Mouse (Mus musculus) liver, embryonic 16.5 days (tissue): ENCODE data around the gene Gm11567. TPM values are rescaled to one million over a fixed set of nuclear protein-coding genes. Genes with fewer than 3 reads are reported as not detected.
"Not testable (repeated sequence)": the region's sequence is repeated elsewhere in the genome, so short reads cannot be mapped to it uniquely, and the experiment has no call there.

Experiments
- ATAC-seq: fragments of 200-750 bp; cut with Nextera tagmentation; 2 replicates; pipeline ENCODE4 v1.8.0; 2017; ENCODE audit warnings: low read depth, mild to moderate bottlenecking, moderate number of reproducible peaks, moderate library complexity
- H3K27ac ChIP-seq: fragments of 300-500 bp; sonication (generic); 2 replicates; pipeline ENCODE4 v1.5.1; 2014; ENCODE audit warnings: mild to moderate bottlenecking, low read length
- H3K27me3 ChIP-seq: fragments of 300-500 bp; sonication (generic); 2 replicates; pipeline ENCODE4 v1.6.1; 2014; ENCODE audit warnings: low read depth, low read length, mixed read lengths; ENCODE audit not compliant: control insufficient read depth, insufficient read depth
- H3K36me3 ChIP-seq: fragments of 300-500 bp; sonication (generic); 2 replicates; pipeline ENCODE4 v1.6.1; 2014; ENCODE audit warnings: mild to moderate bottlenecking; ENCODE audit not compliant: control insufficient read depth, insufficient read depth
- H3K4me1 ChIP-seq: fragments of 300-500 bp; sonication (generic); 2 replicates; pipeline ENCODE4 v1.6.1; 2014; ENCODE audit warnings: low read depth, low read length, mixed read lengths; ENCODE audit not compliant: control insufficient read depth
- H3K4me2 ChIP-seq: fragments of 300-500 bp; sonication (generic); 2 replicates; pipeline ENCODE4 v1.6.1; 2014; ENCODE audit warnings: low read depth, low read length, mixed read lengths
- H3K4me3 ChIP-seq: fragments of 300-500 bp; sonication (generic); 2 replicates; pipeline ENCODE4 v1.5.1; 2014; ENCODE audit warnings: low read depth, mild to moderate bottlenecking, low read length
- H3K9ac ChIP-seq: fragments of 300-500 bp; sonication (generic); 2 replicates; pipeline ENCODE4 v1.6.1; 2014; ENCODE audit warnings: low read depth, low read length
- H3K9me3 ChIP-seq: fragments of 300-500 bp; sonication (generic); replicated peaks from 2 replicates; pipeline ENCODE4 v1.6.1; 2016; ENCODE audit warnings: low read length; ENCODE audit not compliant: control insufficient read depth
- WGBS: fragments of 180-500 bp; shearing (Covaris S2); extraction: QIAGEN DNeasy Blood & Tissue Kit; methylation state at CpG from one replicate; pipeline ENCODE4 v1.1.7; 2014; ENCODE audit not compliant: insufficient replicate concordance; 5-methylcytosine and 5-hydroxymethylcytosine counted together
- polyA plus RNA-seq: library from polyadenylated mRNA; unstranded; fragments of >200 nt; fragmentation: Nextera tagmentation; extraction: Ambion mirVana; gene quantifications from 2 replicates; pipeline ENCODE4 v1.2.1, GENCODE M21; 2015

Gene Gm11567
- not detected in 2 replicates for polyA plus RNA-seq

GRCm38 (mm10) chr11:99878887-99879286, at the start of gene Gm11567:
Gene Gm11567 (plus strand): TSS chr11:99879187.
- not testable (repeated sequence) for ATAC-seq, H3K4me2 ChIP-seq, H3K27me3 ChIP-seq, H3K9ac ChIP-seq, H3K36me3 ChIP-seq, H3K4me3 ChIP-seq, H3K4me1 ChIP-seq, H3K27ac ChIP-seq, H3K9me3 ChIP-seq
- WGBS, result 19% methylated on average over 1 of the region's 1 CpGs

DNA sequence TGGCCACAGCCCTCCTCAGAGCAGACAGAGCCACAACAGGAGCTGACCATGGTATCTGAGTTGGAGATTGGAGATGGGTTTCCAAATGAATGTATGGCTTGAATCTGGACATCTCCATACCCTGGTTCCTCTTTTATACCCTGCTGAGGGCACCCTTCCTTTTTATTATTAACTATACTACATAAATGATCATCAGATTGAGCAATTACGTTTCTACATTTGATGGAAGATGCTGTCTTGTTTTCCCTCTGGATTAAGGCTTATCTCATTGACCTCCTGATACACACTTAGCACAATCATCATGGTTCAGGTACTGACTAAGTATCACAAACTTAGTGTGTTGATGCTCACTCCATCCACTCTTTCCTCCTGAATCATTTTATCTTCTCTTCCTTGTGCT, 41.0 kb upstream of the Gm11567 start, which contains the start of gene 2300003K06Rik:
Gene 2300003K06Rik (minus strand): TSS at position 101 of the 400 bp plus-strand sequence.
- WGBS, result 45% methylated on average over 1 of the region's 1 CpGs
- Histone ChIP-seq H3K27ac (no peak within 1 kb of the TSS), H3K4me3 (no peak within 1 kb of the TSS), H3K36me3 (no peaks in the 10 kb centered on the region), H3K4me2 (no peak within 1 kb of the TSS), H3K4me1 (no peaks in the 10 kb centered on the region), H3K9me3 (no peaks in the 10 kb centered on the region), H3K9ac (no peak within 1 kb of the TSS), H3K27me3 (no peaks in the 10 kb centered on the region)
- ATAC-seq, result no peak

DNA sequence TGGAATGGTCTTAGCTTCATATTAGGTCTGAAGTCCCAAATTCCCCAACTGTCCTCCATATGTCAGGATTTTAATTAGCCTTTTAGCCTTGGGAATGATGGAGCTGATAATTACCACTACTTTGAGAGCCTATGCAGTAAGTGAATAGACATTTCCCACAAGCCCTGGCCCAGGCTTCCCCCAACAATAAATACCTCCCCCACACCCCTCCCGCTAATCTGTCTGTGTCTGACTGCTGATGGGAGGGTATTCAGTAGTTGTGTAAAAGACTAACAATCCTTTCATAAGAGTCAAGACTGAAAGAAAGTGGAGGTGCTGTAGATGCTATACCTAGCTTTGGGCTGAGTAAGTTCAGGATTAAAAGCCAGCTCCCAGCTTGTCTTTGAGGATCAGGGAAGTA, 36.8 kb upstream of the Gm11567 start:
- H3K27me3 ChIP-seq, result no peaks in the 10 kb centered on the region
- H3K36me3 ChIP-seq, result no peaks in the 10 kb centered on the region

GRCm38 (mm10) chr11:99846746-99847145, 32.2 kb upstream of the Gm11567 start:
- no peak for ATAC-seq
- 62% methylated on average over 2 of the region's 2 CpGs for WGBS
- Histone ChIP-seq H3K27me3 (no peaks in the 10 kb centered on the region), H3K9me3 (no peaks in the 10 kb centered on the region), H3K4me1 (no peaks in the 10 kb centered on the region), H3K27ac (no peak overlapping the region), H3K4me2 (no peak overlapping the region), H3K9ac (no peak overlapping the region), H3K36me3 (no peaks in the 10 kb centered on the region), H3K4me3 (no peak overlapping the region)

More for the DNA sequence above, 36.8 kb upstream of the Gm11567 start:
- H3K4me1 ChIP-seq, result no peaks in the 10 kb centered on the region
- no peak overlapping the region for H3K27ac ChIP-seq
- no peak for ATAC-seq
- no peak overlapping the region for H3K9ac ChIP-seq
- H3K4me3 ChIP-seq, result no peak overlapping the region
- 58% methylated on average over 1 of the region's 1 CpGs for WGBS
- H3K9me3 ChIP-seq, result no peaks in the 10 kb centered on the region
- H3K4me2 ChIP-seq, result no peak overlapping the region

- H3K4me3 ChIP-seq, result no peak within 1 kb of the TSS
- H3K27me3 ChIP-seq, result no peaks in the 10 kb centered on the region
- no peaks in the 10 kb centered on the region for H3K9me3 ChIP-seq
- H3K4me2 ChIP-seq, result no peak within 1 kb of the TSS
- no peaks in the 10 kb centered on the region for H3K36me3 ChIP-seq
- no peak within 1 kb of the TSS for H3K9ac ChIP-seq
- no peak for ATAC-seq
- no peaks in the 10 kb centered on the region for H3K4me1 ChIP-seq
- H3K27ac ChIP-seq, result no peak within 1 kb of the TSS
These were observed 27.5 kb upstream of the Gm11567 start, which contains the start of gene Krtap4-16 for GRCm38 (mm10) chr11:99851508-99851907. Gene Krtap4-16 (minus strand): TSS chr11:99851608.

DNA sequence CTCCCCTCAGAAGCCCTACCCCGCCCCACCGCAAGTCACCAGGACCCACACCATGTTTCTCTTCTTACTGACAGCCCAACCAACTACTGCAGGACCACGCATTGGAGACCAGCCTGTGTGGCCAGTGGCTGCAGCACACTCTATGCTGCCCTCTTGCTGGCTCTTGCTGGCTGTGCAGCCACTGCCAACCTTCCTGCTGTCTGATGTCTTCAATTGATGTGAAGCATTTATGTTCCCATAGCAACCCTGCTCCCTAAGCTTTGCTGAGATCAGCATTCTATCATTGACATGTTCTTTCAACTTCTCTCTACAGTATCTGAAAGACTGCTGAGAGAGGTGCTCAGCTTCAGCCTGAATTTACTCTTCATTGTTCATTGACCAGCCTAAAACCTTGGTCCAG, 24.9 kb upstream of the Gm11567 start:
- Histone ChIP-seq H3K9me3 (no peaks in the 10 kb centered on the region), H3K9ac (no peak overlapping the region), H3K4me3 (no peak overlapping the region), H3K36me3 (no peaks in the 10 kb centered on the region), H3K27ac (no peak overlapping the region), H3K27me3 (no peaks in the 10 kb centered on the region), H3K4me1 (no peaks in the 10 kb centered on the region), H3K4me2 (no peak overlapping the region)
- WGBS, result 52% methylated on average over 3 of the region's 3 CpGs
- ATAC-seq, result no peak

- no peak within 1 kb of the TSS for H3K9ac ChIP-seq
- H3K4me3 ChIP-seq, result no peak within 1 kb of the TSS
- H3K4me1 ChIP-seq, result no peaks in the 10 kb centered on the region
- H3K27ac ChIP-seq, result no peak within 1 kb of the TSS
- no peak within 1 kb of the TSS for H3K4me2 ChIP-seq
- ATAC-seq, result no peak
- no peaks in the 10 kb centered on the region for H3K27me3 ChIP-seq
- no peaks in the 10 kb centered on the region for H3K36me3 ChIP-seq
- no peaks in the 10 kb centered on the region for H3K9me3 ChIP-seq
- 70% methylated on average over 2 of the region's 2 CpGs for WGBS
These were observed 21.4 kb upstream of the Gm11567 start, which contains the start of gene Gm11568 for GRCm38 (mm10) chr11:99857617-99858016. Gene Gm11568 (plus strand): TSS chr11:99857917.

DNA sequence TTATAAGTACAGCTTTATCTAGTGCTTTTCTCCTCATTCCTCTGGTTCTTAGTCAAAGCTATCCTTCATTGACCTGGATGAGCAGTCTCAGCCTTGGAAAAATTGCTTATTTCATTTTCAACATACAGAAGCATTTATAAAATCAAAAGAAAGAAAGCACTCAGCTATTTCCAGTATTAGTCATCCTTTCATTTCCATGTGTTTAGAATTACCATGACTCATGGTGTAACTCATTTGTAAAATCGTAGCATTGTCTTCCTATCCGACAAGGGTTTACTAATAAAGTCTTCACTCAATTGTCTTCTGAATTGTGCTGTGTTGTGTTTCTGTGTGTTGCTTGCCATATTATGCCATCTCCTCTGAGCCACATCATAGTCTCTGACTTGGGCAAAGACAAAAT, 20.2 kb upstream of the Gm11567 start:
- 53% methylated on average over 2 of the region's 2 CpGs for WGBS
- ATAC-seq, result no peak
- H3K4me2 ChIP-seq, result no peak overlapping the region
- H3K4me3 ChIP-seq, result no peak overlapping the region
- H3K27ac ChIP-seq, result no peak overlapping the region
- no peaks in the 10 kb centered on the region for H3K4me1 ChIP-seq
- H3K27me3 ChIP-seq, result no peaks in the 10 kb centered on the region
- H3K9me3 ChIP-seq, result no peaks in the 10 kb centered on the region
- H3K9ac ChIP-seq, result no peak overlapping the region
- H3K36me3 ChIP-seq, result no peaks in the 10 kb centered on the region

DNA sequence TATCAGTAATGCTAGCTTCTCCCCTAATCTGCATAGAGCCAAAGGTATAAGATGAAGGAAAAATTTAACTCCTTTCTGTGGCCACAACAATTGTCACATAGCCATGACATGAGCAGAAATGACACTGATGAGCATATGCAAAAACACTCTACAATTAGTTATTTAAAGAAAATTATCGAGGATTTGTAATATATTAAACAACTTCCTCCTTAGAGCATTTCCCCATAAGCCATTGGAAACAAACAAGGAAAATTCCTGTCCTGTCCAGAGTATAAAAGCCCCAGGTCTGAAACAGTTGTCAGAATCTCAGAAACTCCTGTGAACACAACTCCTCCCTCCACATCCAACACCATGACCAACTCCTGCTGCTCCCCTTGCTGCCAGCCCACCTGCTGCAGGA, 14.8 kb upstream of the Gm11567 start, which contains the start of gene Gm11559:
Gene Gm11559 (plus strand): TSS at position 301 of the 400 bp plus-strand sequence.
- WGBS, result 39% methylated on average over 1 of the region's 1 CpGs
- H3K27me3 ChIP-seq, H3K4me1 ChIP-seq, H3K9ac ChIP-seq, H3K4me2 ChIP-seq, H3K27ac ChIP-seq, ATAC-seq, H3K36me3 ChIP-seq, H3K9me3 ChIP-seq, H3K4me3 ChIP-seq: not testable (repeated sequence)
